In the genomic region with DNA sequence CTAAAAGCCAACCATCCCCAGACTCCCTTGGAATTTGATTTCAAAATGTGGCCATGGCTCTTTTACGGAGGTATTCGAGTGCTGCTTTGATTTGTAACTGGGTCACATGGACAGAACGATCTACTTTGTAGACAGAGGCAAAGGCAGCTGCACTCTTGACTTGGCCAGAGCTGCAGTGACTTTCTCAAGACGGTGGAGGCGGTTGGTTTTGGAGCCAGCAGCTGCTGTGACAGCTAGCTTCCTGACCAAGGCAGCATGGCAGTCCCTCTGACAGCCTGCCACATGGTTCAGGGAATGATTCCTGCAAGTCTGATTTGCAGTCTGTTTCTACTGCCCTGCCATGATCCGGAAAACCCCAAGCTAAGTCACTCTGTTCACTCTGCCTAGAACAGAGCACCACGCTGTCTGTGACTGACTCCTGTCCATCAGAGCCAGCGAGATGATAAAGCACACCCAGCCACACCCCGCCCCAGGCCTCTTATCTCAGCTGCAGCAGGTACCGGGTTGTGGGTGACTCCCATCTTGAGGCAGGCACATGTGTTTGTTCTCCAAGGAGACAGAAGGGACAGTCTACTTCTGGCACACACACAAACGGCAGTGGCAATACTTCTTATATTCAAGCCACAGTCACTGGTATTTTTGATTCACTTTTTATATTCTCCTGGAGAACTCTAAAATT, we compare ENCODE assay signal across 12 mouse cellular contexts.
DNase-seq lines count a peak whose midpoint lies in the region; ATAC-seq and TF ChIP-seq lines count a peak whose summit lies in the region.
"Had no signal": no experiment of that assay in that cellular context is flagged by ENCODE, and none has a peak within 500 bp of the region (broad histone marks: within the 10 kb centered on the region; RNA-seq: fewer than 3 reads in every experiment).

No protein-coding gene starts in this region.

- H3K9me3 ChIP-seq in lung, embryonic 14.5 days (ENCODE audit: low read depth, low read length) = no peaks in the 10 kb centered on the region
- H3K9me3 ChIP-seq: embryonic facial prominence, embryonic 15.5 days; limb, embryonic 10.5 days had no signal

- peak overlapping the region; percentile 15; the same call in 1 of the 2 replicates for H3K27ac ChIP-seq in lung, embryonic 14.5 days (ENCODE audit: low read depth)
- H3K27ac ChIP-seq: embryonic facial prominence, embryonic 15.5 days; limb, embryonic 10.5 days had no signal

- no peaks in the 10 kb centered on the region for H3K27me3 ChIP-seq in lung, embryonic 14.5 days (ENCODE audit: insufficient read depth, low read length)
- H3K27me3 ChIP-seq: embryonic facial prominence, embryonic 15.5 days; Patski had no signal

- no peak for TF ChIP-seq POLR2A in lung, adult 2 months (IDR thresholded peaks at IDR 0.05; ENCODE audit: borderline replicate concordance, extremely low read depth, low read depth, low read length)

- H3K4me3 ChIP-seq in lung, embryonic 14.5 days (ENCODE audit: low read depth, low read length) = no peak overlapping the region
- no peak overlapping the region for H3K4me3 ChIP-seq in lung, adult 2 months (replicated peaks; ENCODE audit: extremely low read depth, low read depth, low read length)
- H3K4me3 ChIP-seq: embryonic facial prominence, embryonic 15.5 days; limb, embryonic 10.5 days had no signal

- no peak overlapping the region for H3K4me2 ChIP-seq in lung, embryonic 14.5 days
- H3K4me2 ChIP-seq: embryonic facial prominence, embryonic 15.5 days had no signal

- DNase-seq in cerebellum, postnatal 10 days = peak; percentile 30 to 41
- DNase-seq in cerebellum, adult 8-10 months = no peak
- DNase-seq in lung, embryonic 14.5 days = no peak
- DNase-seq in lung, adult 2 months = no peak
- peak; percentile 64 to 79 for DNase-seq in spleen, postnatal 14 days (ENCODE audit: low spot score in 2 of 2)
- no peak for DNase-seq in left cerebral cortex, adult 8-10 months (ENCODE audit: low spot score in 2 of 2)
- DNase-seq: kidney, postnatal 36 days had no signal

- no peak for TF ChIP-seq CTCF in lung, embryonic 14.5 days (IDR thresholded peaks at IDR 0.05; ENCODE audit: low read depth)
- TF ChIP-seq CTCF in lung, adult 2 months (IDR thresholded peaks at IDR 0.05; ENCODE audit: insufficient read depth, low read length) = no peak

- no peaks in the 10 kb centered on the region for H3K36me3 ChIP-seq in lung, embryonic 14.5 days (ENCODE audit: insufficient read depth)
- H3K36me3 ChIP-seq: embryonic facial prominence, embryonic 15.5 days; limb, embryonic 10.5 days had no signal

- no peak overlapping the region for H3K9ac ChIP-seq in lung, embryonic 14.5 days
- H3K9ac ChIP-seq: embryonic facial prominence, embryonic 15.5 days had no signal

- WGBS in lung, embryonic 14.5 days = 26% methylated on average over 11 of the region's 11 CpGs
- 44% methylated on average over 11 of the region's 11 CpGs for WGBS in lung, adult 2 months

- ATAC-seq in lung, embryonic 14.5 days (ENCODE audit: insufficient read depth) = peak; percentile 82
- peak; percentile 79 for ATAC-seq in erythroid progenitor cell, adult 5-6 weeks (replicated peaks; ENCODE audit: low FRiP score, poor library complexity, severe bottlenecking)
- ATAC-seq in CD4-positive, CD25-positive, alpha-beta regulatory T cell, adult 4 months = no peak
- ATAC-seq: Patski had no signal

- no peaks in the 10 kb centered on the region for H3K4me1 ChIP-seq in lung, embryonic 14.5 days (ENCODE audit: insufficient read depth)
- no peaks in the 10 kb centered on the region for H3K4me1 ChIP-seq in lung, adult 2 months (ENCODE audit: control insufficient read depth, insufficient read depth, low read length)
- H3K4me1 ChIP-seq: embryonic facial prominence, embryonic 15.5 days had no signal

Comparison
In these comparisons a context has a peak if more than half of its experiments do, and no peak if none do; other contexts are left out.
1. DNase-seq: peak in cerebellum, postnatal 10 days (2 of 2) and spleen, postnatal 14 days (2 of 2); none in cerebellum, adult 8-10 months (single experiment), lung, embryonic 14.5 days (single experiment), lung, adult 2 months (single experiment) and left cerebral cortex, adult 8-10 months (0 of 2).